Mouse (Mus musculus): ENCODE measurements at regions not wholly inside any gene's neighbourhood (a gene's known extent, or its start where the extent isn't known, plus 50 kb on each side); places are given as distances from the start of the nearest gene placed in this dataset.

DNA sequence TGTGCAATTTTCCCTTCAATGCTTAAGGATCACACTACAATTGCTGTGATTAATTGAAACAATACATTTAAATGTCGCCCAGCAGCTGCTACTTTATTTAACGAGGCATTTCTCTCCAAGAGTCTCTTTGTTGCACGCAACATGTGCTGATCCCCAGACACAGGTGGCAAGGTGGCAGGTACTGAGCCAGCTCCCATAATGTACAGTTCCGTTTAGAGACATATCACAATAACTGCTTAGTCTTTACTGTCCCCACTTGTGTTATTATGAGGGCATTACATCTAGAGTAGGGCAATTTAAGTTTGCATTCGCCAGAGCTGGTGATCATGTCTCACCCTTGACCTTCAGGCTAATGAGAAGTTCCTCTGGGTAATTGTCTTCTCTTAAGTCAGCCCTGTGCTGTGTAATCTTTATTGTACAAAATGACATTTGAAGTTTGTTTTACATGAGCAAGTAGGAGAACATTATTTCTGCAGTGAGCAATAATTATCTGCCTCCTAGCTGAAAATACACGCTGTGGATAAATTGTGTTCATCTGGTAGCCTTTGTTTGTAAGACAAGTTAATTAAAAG, 1005.7 kb upstream of the Nudt12 start:
- Histone ChIP-seq H3K4me2 (ENCODE audit: low read depth, low read length) (no peak overlapping the region), H3K27ac (ENCODE audit: low read depth) (no peak overlapping the region), H3K36me3 (replicated peaks; ENCODE audit: control insufficient read depth, insufficient read depth, low read length) (no peaks in the 10 kb centered on the region), H3K4me1 (ENCODE audit: control insufficient read depth, insufficient read depth) (no peaks in the 10 kb centered on the region), H3K9me3 (replicated peaks; ENCODE audit: control insufficient read depth, low read length) (no peaks in the 10 kb centered on the region), H3K9ac (replicated peaks; ENCODE audit: low read depth, low read length) (no peak overlapping the region), H3K27me3 (ENCODE audit: control insufficient read depth, insufficient read depth, low read length) (no peaks in the 10 kb centered on the region), H3K4me3 (ENCODE audit: low read depth, low read length) (no peak overlapping the region)
- DNase-seq (ENCODE audit: low spot score) (no peak), ATAC-seq (ENCODE audit: insufficient read depth, low read depth) (no peak)
- TF ChIP-seq CTCF (IDR thresholded peaks at IDR 0.05; ENCODE audit: low read depth) (no peak), EP300 (IDR thresholded peaks at IDR 0.05; ENCODE audit: low read depth) (no peak)
- 76% methylated on average over 6 of the region's 6 CpGs for WGBS

- TF ChIP-seq CTCF (IDR thresholded peaks at IDR 0.05; ENCODE audit: low read depth) (no peak), EP300 (IDR thresholded peaks at IDR 0.05; ENCODE audit: low read depth) (no peak)
- Histone ChIP-seq H3K9me3 (replicated peaks; ENCODE audit: control insufficient read depth, low read length) (no peaks in the 10 kb centered on the region), H3K9ac (replicated peaks; ENCODE audit: low read depth, low read length) (no peak overlapping the region), H3K27me3 (ENCODE audit: control insufficient read depth, insufficient read depth, low read length) (no peaks in the 10 kb centered on the region), H3K27ac (ENCODE audit: low read depth) (no peak overlapping the region), H3K4me1 (ENCODE audit: control insufficient read depth, insufficient read depth) (no peaks in the 10 kb centered on the region), H3K4me3 (ENCODE audit: low read depth, low read length) (no peak overlapping the region), H3K4me2 (ENCODE audit: low read depth, low read length) (no peak overlapping the region), H3K36me3 (replicated peaks; ENCODE audit: control insufficient read depth, insufficient read depth, low read length) (no peaks in the 10 kb centered on the region)
- WGBS = 39% methylated on average over 4 of the region's 4 CpGs
- no peak for DNase-seq (ENCODE audit: low spot score)
- no peak for ATAC-seq (ENCODE audit: insufficient read depth, low read depth)
Observed at GRCm38 (mm10) chr17:59997952-59998351, 984.8 kb upstream of the Nudt12 start.

- no peak overlapping the region for H3K4me3 ChIP-seq (ENCODE audit: low read depth, low read length)
- ATAC-seq (ENCODE audit: insufficient read depth, low read depth) (no peak), DNase-seq (ENCODE audit: low spot score) (no peak)
- H3K27me3 ChIP-seq (ENCODE audit: control insufficient read depth, insufficient read depth, low read length) = no peaks in the 10 kb centered on the region
- no peak overlapping the region for H3K4me2 ChIP-seq (ENCODE audit: low read depth, low read length)
- H3K27ac ChIP-seq (ENCODE audit: low read depth) = no peak overlapping the region
- H3K4me1 ChIP-seq (ENCODE audit: control insufficient read depth, insufficient read depth) = no peaks in the 10 kb centered on the region
- no peak overlapping the region for H3K9ac ChIP-seq (replicated peaks; ENCODE audit: low read depth, low read length)
- H3K36me3 ChIP-seq (replicated peaks; ENCODE audit: control insufficient read depth, insufficient read depth, low read length) = no peaks in the 10 kb centered on the region
- no peaks in the 10 kb centered on the region for H3K9me3 ChIP-seq (replicated peaks; ENCODE audit: control insufficient read depth, low read length)
- TF ChIP-seq EP300 (IDR thresholded peaks at IDR 0.05; ENCODE audit: low read depth) = no peak
- no peak for TF ChIP-seq CTCF (IDR thresholded peaks at IDR 0.05; ENCODE audit: low read depth)
Observed at GRCm38 (mm10) chr17:59979325-59979880, 966.2 kb upstream of the Nudt12 start.

- Histone ChIP-seq H3K36me3 (replicated peaks; ENCODE audit: control insufficient read depth, insufficient read depth, low read length) (no peaks in the 10 kb centered on the region), H3K4me3 (ENCODE audit: low read depth, low read length) (no peak overlapping the region), H3K27me3 (ENCODE audit: control insufficient read depth, insufficient read depth, low read length) (no peaks in the 10 kb centered on the region), H3K27ac (ENCODE audit: low read depth) (no peak overlapping the region), H3K9ac (replicated peaks; ENCODE audit: low read depth, low read length) (no peak overlapping the region), H3K9me3 (replicated peaks; ENCODE audit: control insufficient read depth, low read length) (no peaks in the 10 kb centered on the region), H3K4me2 (ENCODE audit: low read depth, low read length) (no peak overlapping the region), H3K4me1 (ENCODE audit: control insufficient read depth, insufficient read depth) (no peaks in the 10 kb centered on the region)
- no peak for TF ChIP-seq EP300 (IDR thresholded peaks at IDR 0.05; ENCODE audit: low read depth)
- DNase-seq (ENCODE audit: low spot score) = no peak
- no peak for ATAC-seq (ENCODE audit: insufficient read depth, low read depth)
- WGBS = 81% methylated on average over 1 of the region's 1 CpGs
Observed at GRCm38 (mm10) chr17:59977136-59977770, 964.1 kb upstream of the Nudt12 start.

GRCm38 (mm10) chr17:59967383-59967782, 954.2 kb upstream of the Nudt12 start:
- DNase-seq (ENCODE audit: low spot score) (no peak), ATAC-seq (ENCODE audit: insufficient read depth, low read depth) (no peak)
- Histone ChIP-seq H3K27ac (ENCODE audit: low read depth) (no peak overlapping the region), H3K9me3 (replicated peaks; ENCODE audit: control insufficient read depth, low read length) (no peaks in the 10 kb centered on the region), H3K4me1 (ENCODE audit: control insufficient read depth, insufficient read depth) (no peaks in the 10 kb centered on the region), H3K36me3 (replicated peaks; ENCODE audit: control insufficient read depth, insufficient read depth, low read length) (no peaks in the 10 kb centered on the region), H3K4me3 (ENCODE audit: low read depth, low read length) (no peak overlapping the region), H3K4me2 (ENCODE audit: low read depth, low read length) (no peak overlapping the region), H3K9ac (replicated peaks; ENCODE audit: low read depth, low read length) (no peak overlapping the region), H3K27me3 (ENCODE audit: control insufficient read depth, insufficient read depth, low read length) (no peaks in the 10 kb centered on the region)
- 75% methylated on average over 3 of the region's 3 CpGs for WGBS
- TF ChIP-seq EP300 (IDR thresholded peaks at IDR 0.05; ENCODE audit: low read depth) = no peak
- no peak for TF ChIP-seq CTCF (IDR thresholded peaks at IDR 0.05; ENCODE audit: low read depth)

All from heart, postnatal 0 days (tissue).